Mouse (Mus musculus): ENCODE results near the gene Crtap.
"Not testable (repeated sequence)": the region's sequence is repeated elsewhere in the genome, so short reads cannot be mapped to it uniquely, and the experiment has no call there.

The Crtap gene

DNA sequence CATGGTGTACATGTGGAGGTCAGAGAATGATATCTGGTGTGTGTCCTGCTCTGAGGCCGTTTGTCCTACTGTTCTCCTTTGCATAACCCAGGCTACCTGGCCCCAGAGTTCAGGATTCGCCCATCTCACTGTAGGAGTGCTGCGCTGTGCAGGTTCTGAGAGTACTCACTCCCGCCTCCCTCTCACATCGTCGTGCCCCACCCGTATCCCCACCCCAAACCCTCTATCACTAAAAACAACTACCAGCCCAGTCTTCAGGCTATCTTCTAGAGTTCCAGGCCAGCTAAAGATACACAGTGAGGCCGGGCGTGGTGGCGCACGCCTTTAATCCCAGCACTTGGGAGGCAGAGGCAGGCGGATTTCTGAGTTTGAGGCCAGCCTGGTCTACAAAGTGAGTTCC, 9.2 kb upstream of the Crtap start:
- intact Hi-C loops (cut with DNase I): no loop called here

DNA sequence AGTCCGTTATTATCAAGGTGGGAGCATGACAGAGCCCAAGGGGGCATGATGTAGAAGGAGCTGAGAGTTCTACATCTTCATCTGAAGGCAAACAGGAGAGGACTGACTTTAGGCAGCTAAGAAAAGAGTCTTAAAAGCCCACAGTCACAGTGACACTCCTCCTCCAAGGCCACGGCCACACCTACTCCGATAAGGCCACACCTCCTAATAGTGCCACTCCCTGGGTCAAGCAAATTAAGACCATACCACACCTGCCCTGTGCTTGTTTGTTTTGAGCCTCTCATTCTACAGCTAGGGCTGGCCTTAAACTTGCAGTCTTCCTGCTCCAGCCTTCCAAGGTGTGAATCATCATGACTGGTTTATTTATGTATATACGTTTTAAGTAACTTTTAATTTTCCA, 4.8 kb upstream of the Crtap start:
- intact Hi-C loops (cut with DNase I): no loop called here

DNA sequence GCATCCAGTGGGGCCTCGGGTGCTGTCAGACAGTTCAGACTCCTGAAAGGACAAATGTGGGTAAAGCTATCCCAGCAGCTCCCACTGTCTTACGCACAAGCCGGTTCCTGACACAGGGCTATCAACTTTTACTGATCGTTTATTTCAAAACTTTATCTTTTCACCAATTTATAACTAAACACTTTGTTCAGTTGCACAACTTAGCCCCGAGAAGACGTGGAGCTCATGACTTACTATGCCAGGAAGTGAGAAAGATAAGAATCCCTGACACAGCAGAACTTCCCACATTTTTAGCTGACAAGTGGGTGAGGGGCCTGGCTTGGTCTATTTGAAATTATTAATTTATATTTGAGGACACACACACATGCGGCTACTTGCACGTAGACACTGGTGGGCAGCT, 4.2 kb upstream of the Crtap start:
- intact Hi-C loops (cut with DNase I): no loop called here

DNA sequence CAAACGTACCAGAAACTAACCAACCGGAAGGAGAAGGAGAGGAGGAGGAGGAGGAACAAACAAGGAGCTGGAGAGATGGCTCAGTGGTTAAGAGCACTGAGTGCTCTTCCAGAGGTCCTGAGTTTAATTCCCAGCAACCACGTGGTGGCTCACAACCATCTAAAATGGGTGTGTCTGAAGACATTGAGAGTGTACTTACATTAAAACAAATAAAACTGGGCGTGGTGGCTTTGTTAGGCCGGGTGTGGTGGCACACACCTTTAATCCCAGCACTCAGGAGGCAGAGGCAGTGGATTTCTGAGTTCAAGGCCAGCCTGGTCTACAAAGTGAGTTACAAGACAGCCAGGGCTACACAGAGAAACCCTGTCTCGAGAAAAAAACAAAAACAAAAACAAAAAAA, 3.7 kb upstream of the Crtap start:
- intact Hi-C loops (cut with DNase I): not testable (repeated sequence)

DNA sequence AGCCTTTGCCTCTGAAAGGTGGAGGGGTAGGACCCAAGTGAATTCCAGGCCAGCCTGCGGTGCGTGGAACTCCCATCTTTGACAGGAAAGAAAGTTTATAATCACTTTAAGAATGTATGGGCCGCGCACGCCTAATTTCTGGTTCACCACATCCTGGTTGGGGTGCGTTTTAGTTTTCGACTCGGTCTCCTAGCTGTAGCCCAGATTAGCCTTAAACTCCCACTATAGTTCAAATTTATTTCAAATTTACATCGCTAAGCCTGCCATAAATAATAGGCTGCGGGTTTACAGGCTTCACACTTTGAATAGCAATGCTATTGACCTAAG, 237 bp upstream of the Crtap start:
- intact Hi-C loops (cut with DNase I): no loop called here

DNA sequence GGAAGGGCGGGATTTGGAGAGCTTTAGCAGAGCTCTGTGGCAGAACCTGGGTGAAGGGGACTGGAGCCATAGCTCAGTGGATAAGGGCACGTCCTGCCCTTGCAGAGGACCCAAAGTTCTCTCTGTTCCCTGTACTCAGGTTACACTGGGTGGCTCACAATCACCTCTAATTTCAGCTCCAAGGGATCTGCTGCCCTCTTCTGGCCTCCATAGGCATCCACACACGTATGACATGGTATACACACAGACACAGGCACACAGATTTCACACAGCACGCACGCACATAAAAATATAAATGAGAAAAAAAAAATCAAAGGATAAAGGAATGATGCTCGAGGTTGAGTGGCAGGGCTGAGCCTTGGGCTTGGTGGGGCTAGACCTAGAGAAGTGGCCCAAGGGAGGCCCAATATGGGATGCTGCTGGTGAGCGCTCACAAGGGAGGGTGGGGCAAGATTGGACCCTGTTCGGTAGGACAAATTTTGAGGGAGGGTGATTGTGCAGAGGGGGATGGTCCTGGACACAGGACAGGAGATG, 1.0 kb downstream of the Crtap start:
- intact Hi-C loops (cut with DNase I): no loop called here

DNA sequence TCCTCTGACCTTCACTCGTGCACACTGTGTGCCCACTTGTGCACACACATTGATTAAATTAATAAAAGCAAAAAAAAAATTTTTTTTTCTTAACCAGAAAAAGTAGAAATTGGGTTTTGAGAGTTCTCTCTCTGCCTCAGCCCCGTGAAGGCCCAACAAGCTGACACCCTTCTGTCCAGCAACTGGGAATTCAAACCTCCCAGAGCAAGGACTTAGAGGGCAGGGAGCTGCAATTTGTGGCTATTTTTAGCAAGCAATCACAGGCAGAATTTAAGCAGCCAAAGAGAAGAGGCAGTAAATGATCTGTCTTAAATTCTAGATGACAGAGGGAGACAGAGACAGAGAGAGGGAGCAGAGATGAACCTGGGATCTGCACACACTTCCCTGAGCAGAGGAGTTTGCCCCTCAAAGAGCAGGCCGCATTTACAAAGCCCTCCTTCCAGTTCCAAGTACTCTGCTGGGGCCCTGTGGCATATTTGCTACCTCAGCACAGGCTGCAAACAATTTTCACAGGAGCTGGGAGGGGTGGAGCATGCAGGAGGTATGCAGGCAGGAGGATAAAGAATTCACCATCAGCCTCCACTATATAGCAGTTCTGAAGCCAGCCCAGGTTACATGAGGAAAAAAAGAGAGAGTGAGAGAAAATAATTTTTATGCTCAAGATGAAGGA, 1.6 kb downstream of the Crtap start:
- intact Hi-C loops (cut with DNase I): no loop called here

DNA sequence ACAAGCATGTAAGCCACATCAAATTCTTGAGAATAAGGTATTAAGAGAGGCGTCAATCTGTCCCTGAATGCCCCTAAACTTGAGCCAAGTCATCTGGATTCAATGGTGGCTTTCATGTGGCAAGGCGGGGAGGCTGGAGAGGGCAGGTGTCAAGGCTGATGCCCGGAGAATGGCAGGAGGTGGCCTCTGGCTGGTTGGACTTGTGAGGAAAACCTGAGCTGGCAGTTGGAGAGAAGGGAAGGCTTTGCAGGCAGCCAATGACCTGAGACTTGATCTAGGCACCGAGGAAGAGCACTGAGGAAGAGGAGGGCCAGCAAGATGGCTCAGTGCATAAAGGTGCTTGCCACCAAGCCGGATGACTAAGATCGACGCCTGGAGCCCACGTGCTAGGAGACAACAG, 2.2 kb downstream of the Crtap start:
- intact Hi-C loops (cut with DNase I): no loop called here

DNA sequence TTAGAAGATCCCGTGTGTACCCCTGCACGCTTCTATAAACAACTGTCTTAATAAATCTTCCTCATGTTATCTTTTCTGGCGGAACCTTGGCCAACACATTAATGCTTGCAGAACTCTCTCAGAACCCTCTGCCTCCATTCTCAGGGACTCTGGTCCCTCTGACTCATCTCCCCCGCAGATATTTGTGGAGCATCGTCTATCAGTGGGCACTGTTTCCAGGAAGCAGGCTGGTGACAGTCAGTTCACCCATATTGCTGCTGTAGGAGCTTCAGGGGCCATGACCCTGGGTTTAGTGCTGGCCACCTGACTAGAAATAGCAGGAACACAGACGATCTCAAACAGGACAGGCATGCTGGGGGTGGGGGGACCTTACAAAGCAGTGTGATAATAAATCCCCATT, 3.4 kb downstream of the Crtap start:
- intact Hi-C loops (cut with DNase I): no loop called here

DNA sequence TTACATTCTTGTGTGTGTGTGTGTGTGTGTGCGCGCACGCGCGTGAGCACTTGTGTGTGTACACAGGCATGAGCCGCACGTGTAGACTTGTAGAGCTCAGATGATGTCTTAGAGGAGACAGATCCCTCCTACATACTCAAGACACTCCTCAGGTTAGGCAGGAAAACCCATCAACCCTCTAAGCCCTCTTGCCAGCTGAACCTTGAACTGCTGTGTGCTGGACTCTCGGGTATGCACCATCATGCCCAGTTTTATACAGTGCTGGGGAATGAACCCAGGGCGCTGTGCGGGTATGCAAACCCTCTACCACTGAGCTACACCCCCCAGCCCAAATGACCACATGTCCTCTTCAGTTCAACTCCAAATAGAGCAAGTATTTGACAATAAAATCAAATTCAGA, 5.3 kb downstream of the Crtap start:
- intact Hi-C loops (cut with DNase I): no loop called here

DNA sequence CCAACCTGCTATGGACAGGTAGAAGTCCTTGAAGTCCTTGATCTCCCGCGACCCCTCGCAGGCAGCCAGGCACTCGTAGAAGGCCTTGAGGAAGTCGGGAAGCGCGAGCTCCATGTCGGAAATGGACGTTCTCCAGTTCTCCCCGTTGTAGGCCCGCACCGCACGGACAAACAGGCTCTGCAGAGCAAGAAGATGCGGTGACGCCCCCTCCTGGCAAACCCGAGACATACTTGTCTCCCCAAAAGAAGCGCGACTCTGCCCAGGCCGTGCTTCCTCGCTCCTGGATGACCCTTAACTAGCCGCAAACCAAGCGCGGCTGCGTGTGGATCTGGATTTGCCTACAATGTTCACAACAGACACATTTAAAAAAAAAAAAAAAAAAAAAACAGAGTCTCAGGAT, 5.8 kb downstream of the Crtap start:
- intact Hi-C loops (cut with DNase I): no loop called here

DNA sequence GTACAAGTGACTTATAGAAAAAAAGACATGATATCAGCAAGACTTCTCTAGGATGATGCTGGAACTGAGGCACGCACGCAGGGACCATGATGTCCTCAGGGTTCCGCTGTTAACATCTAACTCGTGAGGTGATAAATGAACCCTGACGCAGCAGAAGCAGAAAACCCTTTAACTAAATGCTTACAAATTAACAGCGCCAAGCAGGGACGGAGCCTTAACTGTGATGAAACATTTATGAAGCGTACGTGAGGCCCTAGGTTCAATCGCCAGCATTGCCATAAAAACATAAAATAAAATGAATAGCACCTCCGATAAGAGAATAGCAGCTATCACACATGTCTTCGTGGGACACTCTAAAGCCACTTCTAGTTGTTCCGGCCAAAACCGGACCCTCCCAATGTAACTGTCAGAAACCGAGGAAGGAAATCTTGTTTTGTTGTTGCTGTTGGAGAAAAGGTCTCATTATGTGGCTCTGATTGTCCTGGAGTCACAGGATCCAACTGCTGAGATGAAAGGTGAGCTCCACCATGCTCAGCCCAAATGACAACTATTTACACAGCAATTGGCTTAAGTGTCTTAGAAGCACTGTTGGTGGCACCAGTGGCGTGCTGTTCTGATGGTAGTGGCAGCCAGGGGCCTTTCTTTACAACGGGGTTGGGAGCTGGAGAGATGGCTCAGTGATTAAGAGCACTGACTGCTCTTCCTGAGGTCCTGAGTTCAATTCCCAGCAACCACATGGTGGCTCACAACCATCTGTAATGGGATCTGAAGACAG, 7.4 kb downstream of the Crtap start:
- intact Hi-C loops (cut with DNase I): no loop called here

DNA sequence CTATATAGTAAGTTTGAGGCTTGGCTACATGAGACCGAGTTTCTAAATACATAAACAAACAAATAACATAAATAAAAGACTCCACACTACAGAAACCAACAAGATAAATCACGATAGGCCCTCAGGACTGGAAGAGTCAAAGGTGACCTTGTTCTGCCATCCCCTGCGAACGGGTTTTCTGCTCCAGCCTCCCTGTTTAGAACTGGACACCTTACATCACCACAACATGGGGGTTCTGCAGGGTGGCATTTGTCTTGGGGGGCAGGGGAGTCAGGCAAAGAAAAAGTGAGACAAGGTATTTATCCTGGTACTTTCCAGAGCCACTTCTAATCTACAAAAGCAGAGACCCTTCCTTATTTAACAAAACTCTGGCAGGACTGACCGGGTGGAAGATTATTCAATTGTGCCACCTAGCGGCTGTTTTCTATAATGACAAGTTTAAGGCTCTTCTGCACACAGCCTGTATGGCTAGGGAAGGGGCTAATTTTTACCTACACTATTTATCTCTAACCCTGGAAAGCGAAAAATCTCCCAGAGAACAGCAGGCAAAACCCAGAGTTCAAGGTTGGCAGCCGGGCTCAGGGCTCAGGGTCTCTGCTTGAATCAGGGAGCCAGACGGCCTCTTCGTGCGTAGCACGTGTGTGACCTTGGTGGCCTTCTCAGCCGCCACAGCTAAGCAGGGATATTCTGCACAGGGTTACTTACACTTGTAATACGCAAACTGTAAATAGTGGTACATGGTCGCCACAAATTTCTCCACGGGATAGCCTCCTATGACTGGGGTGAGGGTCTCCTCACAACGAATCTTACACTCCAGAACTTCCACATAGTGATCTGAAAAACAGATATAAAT, 9.4 kb downstream of the Crtap start:
- intact Hi-C loops (cut with DNase I): loop anchor here (2.0 kb wide), 1 partner anchor 62 kb away; no protein-coding TSS in a partner anchor

DNA sequence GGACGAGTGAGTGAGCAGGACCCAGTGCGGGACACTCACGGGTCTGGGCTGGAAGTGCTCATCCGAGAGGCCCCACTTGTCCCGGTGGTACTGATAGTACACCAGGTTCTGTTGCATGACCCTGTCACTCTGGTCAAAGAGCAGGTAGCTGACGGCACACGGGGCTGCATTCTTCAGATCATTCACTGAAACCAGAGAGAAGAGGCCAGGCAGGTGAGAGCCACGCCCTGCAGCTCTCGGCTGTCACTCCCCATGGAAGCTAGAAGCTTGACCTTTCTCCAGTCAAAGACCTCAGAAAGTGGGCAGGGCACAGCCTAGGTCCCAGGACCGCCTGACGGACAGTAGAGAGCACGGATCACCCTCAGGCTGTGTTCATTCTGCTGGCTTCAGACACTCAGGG, 10.6 kb downstream of the Crtap start:
- intact Hi-C loops (cut with DNase I): loop anchor here (2.0 kb wide), 1 partner anchor 61 kb away; no protein-coding TSS in a partner anchor

DNA sequence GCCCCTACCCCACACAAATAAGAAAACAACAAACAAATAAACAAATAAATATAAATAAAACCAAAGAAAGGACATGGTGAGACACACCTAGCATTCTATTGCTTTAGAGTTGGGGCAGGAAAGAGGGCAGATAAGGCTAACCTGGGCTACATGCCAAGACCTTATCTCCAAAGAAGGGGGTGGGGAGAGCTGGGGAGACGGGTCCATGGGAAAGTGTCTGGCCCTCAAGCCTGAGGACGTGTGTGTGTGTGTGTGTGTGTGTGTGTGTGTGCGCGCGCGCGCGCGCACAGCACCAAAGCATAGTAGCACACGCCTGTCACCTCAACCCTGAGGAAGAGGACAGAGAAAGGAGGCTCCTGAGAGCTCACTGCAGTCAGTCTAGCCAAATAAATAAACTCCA, 13.3 kb downstream of the Crtap start:
- intact Hi-C loops (cut with DNase I): no loop called here

DNA sequence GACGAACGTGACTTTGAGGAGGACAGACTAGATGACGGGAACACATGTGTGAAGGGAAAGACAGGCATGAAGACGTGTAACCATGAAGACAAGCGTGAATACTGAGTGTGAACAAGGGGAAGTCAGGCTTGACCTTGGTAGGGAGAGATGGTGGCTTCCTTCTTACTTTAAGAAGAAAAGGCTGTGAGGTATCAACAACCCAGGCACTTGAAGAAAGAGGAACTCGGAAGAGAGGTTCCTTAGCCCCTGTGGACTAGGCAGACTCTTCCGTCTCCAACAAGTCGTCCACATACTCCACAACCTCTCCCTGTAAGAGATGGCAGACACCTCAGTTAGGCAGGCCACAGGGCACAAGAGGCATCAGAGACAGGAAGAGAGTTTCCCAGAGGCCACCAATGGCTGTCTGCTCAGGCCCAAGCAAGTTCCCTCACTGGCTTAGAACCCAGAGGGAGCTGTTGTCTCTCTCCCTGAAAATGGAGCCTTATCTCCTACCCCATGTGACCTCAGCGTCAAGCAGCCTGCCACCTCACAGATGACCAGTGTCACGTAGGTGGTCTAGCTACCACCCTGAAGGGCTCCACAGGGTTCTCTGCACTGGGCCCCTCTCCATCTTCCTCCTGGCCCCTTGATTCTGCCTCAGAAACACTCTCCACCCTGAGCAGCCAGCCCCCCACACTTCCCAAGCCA, 15.1 kb downstream of the Crtap start:
- intact Hi-C loops (cut with DNase I): no loop called here

DNA sequence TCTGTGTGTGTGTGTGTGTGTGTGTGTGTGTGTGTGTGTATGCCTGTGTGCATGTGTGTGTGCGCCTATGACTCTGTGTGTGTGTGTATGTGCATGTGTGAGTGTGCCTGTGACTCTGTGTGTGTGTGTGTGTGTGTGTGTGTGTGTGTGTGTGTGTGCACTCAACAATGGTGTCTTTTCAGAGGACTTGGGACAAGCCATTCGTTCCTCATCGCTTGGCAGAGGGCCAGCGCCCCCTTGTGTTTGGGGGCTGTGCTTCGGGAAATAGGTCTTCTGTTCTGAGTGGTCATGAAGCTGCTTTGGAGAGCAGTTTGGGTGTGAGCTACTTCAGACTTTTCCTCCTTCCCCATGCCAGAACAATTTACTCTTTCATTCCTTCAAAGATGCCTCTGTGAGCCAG, 18.8 kb downstream of the Crtap start:
- intact Hi-C loops (cut with DNase I): not testable (repeated sequence)

DNA sequence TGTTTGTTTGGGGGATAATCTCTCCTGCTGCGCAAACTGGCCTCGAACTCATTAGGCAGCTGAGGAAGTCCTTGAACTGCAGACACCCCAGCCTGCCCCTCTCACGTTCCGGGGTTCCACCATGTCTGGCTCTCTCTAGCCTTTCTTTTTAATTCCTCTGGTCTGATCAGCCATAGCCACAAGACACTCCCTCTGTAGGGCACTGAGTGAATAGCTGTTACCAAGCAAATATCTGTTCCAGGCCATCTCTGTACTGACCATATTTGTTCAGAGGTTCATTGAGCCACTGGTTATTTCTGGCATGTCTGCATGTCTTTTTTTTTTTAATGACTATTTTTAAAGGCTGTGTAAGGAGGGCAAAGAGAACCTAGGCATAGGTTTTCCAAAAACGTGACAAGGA, 21.1 kb downstream of the Crtap start:
- intact Hi-C loops (cut with DNase I): not testable (repeated sequence)

DNA sequence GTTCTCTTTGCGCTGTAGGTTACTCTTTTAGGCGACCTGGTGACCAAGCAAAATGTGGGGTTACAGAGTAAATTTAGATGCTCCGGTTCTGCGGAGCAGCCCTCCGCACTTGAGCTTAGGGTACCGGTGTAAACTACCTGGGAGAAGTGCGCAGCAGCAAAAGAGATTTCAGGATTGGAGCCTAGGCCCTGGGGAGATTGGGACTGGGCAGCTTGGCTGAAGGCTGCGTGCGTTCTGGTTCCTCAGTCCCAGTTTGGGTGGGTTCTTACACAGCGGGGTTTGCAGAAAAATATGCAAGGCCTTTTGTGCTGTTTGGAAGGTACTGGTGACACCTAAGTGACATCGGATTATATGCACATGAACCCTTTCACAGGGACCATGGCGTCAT, 22.0 kb downstream of the Crtap start:
- intact Hi-C loops (cut with DNase I): no loop called here

DNA sequence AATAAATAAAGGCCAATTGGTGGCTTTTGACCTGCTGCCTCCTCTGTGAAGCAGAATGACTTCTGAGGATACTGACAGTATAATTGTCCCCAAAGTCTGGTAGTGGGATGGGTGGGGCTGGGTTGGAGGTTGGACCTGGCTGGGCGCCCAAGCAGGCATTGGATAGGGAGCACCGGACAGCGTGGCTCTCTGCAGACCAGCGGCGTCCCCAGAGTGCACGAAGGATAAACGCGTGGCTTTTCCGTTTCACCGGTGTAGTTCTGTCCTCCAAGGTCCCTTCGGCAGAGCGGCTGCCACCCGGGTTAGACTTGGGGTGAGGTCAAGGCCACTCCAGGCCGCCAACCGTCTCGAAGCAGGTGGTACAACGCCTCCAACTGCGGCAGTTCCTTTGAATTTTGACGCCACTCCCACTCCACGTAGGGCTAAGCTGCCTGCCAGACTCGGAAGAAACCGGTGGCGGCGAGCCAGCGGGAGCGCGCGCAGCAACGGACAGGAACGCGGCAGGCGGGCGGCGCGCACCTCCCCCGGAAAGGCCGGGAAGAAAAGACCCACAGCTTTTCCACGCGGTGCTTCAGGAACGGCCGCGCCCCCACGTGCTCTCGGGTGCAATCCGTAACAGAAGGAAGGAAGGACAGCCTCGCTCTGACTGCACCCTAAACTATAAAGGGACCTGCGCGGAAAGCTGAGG, 22.5 kb downstream of the Crtap start:
- intact Hi-C loops (cut with DNase I): no loop called here

DNA sequence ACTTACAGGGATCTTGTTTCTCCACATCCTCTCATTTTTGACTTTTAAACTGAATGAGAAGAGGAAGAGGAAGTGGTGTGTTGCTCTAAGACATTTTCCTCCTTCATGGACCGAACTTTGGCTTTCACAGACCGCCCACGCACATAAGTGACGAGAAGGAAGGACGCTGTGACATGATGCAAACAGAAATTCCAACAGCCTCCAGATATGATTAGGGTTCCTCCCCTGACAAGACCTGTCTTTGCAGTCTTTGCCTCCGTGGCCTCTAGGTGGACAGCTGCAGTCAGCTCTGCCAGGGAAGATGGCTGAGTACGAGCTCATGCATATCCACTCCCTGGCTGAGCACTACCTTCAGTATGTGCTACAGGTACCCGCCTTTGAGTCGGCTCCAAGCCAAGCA, 60.6 kb downstream of the Crtap start, which contains the start of gene Bcl2a1c:
Bcl2a1c (plus strand) TSS at position 281 of the 400 bp plus-strand sequence.
- intact Hi-C loops (cut with DNase I): not testable (repeated sequence)

Data from adrenal gland (tissue).